Mouse (Mus musculus) central nervous system, embryonic 14 days (tissue): ENCODE measurements around the gene Swi5. TPM values are rescaled to one million over a fixed set of nuclear protein-coding genes. Genes with fewer than 3 reads are reported as not detected.

ENCODE experiments used
- polyA plus RNA-seq: library from polyadenylated mRNA; depleted of rRNA; stranded (reverse); fragments of >200 nt; gene quantifications from 2 replicates; pipeline ENCODE4 v1.2.3, GENCODE M21; 2012; rRNA removed

Swi5 gene
- 373 and 404 TPM in 2 replicates for polyA plus RNA-seq

DNA sequence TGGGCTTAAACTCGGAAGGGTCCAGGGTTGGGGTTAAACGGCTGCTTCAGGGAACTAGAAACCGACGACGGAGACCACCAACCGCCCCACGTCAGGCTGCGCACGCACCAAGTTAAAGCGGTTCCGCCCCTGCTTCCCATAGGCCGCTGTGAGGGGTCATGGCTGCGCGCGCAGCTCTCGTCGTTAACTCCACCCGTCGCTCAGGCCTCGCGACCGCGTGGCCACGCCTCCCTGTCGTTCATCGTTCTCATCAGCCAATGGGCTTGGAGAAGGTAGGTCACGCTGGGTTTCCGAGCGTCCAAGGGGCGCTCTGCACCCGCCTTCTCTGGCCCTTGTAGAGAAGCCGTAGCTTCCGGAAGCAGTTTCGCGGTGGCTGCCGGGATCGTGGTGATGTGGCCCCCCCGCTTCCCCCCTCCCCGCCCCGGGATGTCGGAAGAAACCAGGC is at the start of gene Swi5:
Gene Swi5, minus strand, starts transcription at position 153 of the 445 bp plus-strand sequence.

DNA sequence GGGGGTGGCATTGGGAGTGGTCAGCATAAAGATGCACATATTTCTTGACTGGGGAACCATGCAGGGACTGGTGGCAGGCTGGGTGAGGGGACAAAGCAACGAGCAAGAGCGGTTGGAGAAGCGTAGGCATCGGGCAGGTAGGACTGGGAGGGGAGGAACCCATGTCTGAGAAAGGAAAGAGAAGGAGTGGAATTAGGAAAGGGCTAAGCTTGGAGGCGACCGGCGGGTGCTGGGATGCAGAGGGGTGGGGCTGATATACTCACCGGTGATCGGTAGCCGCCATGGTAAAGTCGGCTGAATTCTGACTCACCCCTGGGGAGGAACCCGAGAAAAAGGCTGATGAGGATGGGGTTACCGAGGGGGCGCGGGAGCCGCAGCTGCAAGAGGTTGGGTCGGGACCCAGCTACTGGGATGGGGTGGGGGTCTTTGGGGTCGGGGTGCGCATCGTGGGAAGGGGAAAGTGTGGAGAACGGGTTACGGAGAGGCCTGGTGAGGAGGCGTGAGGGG is 488 bp downstream of the Swi5 start, which contains the start of gene Golga2:
Gene Golga2, plus strand, starts transcription at position 51 of the 507 bp plus-strand sequence.

GRCm38 (mm10) chr2:32259657-32260417 is 28.0 kb downstream of the Swi5 start, which contains the start of gene Uck1:
TSS of gene Uck1 (minus strand) at chr2:32260159.

GRCm38 (mm10) chr2:32235886-32236759 is 51.8 kb downstream of the Swi5 start, which contains the start of gene Pomt1:
TSS of gene Pomt1 (plus strand) at chr2:32236590.

Other genes starting within 250 kb of the Swi5 start
- gene Fam78a, start 203.2 kb downstream of the Swi5 start, polyA plus RNA-seq = 0.57 and 1.2 TPM in 2 replicates
- 13.7 and 16.5 TPM in 2 replicates for gene Plpp7, start 192.5 kb downstream of the Swi5 start, polyA plus RNA-seq
- gene Prrc2b, start 137.0 kb downstream of the Swi5 start, polyA plus RNA-seq = 97.5 and 108 TPM in 2 replicates
- 40.2 and 43.3 TPM in 2 replicates for gene Pomt1, start 51.5 kb downstream of the Swi5 start, polyA plus RNA-seq
- 71.8 and 74.1 TPM in 2 replicates for gene Uck1, start 27.9 kb downstream of the Swi5 start, polyA plus RNA-seq
- gene Golga2, start 691 bp downstream of the Swi5 start, polyA plus RNA-seq = 51.7 and 57.5 TPM in 2 replicates
- gene Ciz1, start 64.3 kb upstream of the Swi5 start, polyA plus RNA-seq = 227 and 232 TPM in 2 replicates
- gene Dnm1, start 65.3 kb upstream of the Swi5 start, polyA plus RNA-seq = 141 and 226 TPM in 2 replicates
- 81.0 and 92.5 TPM in 2 replicates for gene 1110008P14Rik, start 93.9 kb upstream of the Swi5 start, polyA plus RNA-seq
- gene Lcn2, start 100.2 kb upstream of the Swi5 start, polyA plus RNA-seq = 0.70 and 1.2 TPM in 2 replicates
- 44.8 and 49.5 TPM in 2 replicates for gene Ptges2, start 107.8 kb upstream of the Swi5 start, polyA plus RNA-seq
- 3.7 and 4.0 TPM in 2 replicates for gene Naif1, start 162.4 kb upstream of the Swi5 start, polyA plus RNA-seq
- gene Slc25a25, start 163.4 kb upstream of the Swi5 start, polyA plus RNA-seq = 36.9 and 37.6 TPM in 2 replicates
- gene Fam102a, start 247.3 kb upstream of the Swi5 start, polyA plus RNA-seq = 8.6 and 10.4 TPM in 2 replicates